Mouse (Mus musculus) lung, embryonic 14.5 days (tissue): ENCODE results near the gene Slc39a7. TPM values are rescaled to one million over a fixed set of nuclear protein-coding genes. Genes with fewer than 3 reads are reported as not detected.
A peak's percentile ranks its signal among the peaks of the same experiment; 100 is the strongest.

Experiments
- ATAC-seq: fragments of 200-750 bp; cut with Nextera tagmentation; 2 replicates; pipeline ENCODE4 v1.8.0; 2017; ENCODE audit warnings: mild to moderate bottlenecking, moderate TSS enrichment, moderate library complexity; ENCODE audit not compliant: insufficient read depth
- DNase-seq: peaks from one replicate; pipeline ENCODE4 v3.0.0-alpha.2; 2015
- H3K27ac ChIP-seq: fragments of 300-500 bp; sonication (generic); 2 replicates; pipeline ENCODE4 v1.5.1; 2014; ENCODE audit warnings: low read depth, mild to moderate bottlenecking, moderate library complexity
- H3K27me3 ChIP-seq: fragments of 300-500 bp; sonication (generic); 2 replicates; pipeline ENCODE4 v1.6.1; 2014; ENCODE audit warnings: low read length, control low read depth; ENCODE audit not compliant: insufficient read depth
- H3K36me3 ChIP-seq: fragments of 300-500 bp; sonication (generic); 2 replicates; pipeline ENCODE4 v1.6.1; 2014; ENCODE audit warnings: control low read depth; ENCODE audit not compliant: insufficient read depth
- H3K4me1 ChIP-seq: fragments of 300-500 bp; sonication (generic); 2 replicates; pipeline ENCODE4 v1.6.1; 2014; ENCODE audit warnings: antibody characterized with exemption, control low read depth; ENCODE audit not compliant: insufficient read depth
- H3K4me2 ChIP-seq: fragments of 300-500 bp; sonication (generic); 2 replicates; pipeline ENCODE4 v1.6.1; 2014; ENCODE audit warnings: mild to moderate bottlenecking
- H3K4me3 ChIP-seq: fragments of 300-500 bp; sonication (generic); 2 replicates; pipeline ENCODE4 v1.5.1; 2014; ENCODE audit warnings: low read depth, low read length
- H3K9ac ChIP-seq: fragments of 300-500 bp; sonication (generic); 2 replicates; pipeline ENCODE4 v1.6.1; 2014
- H3K9me3 ChIP-seq: fragments of 300-500 bp; sonication (generic); 2 replicates; pipeline ENCODE4 v1.6.1; 2016; ENCODE audit warnings: low read depth, low read length, control low read depth
- CTCF ChIP-seq: IDR thresholded peaks from 2 replicates; pipeline ENCODE4 v1.5.1; 2016; ENCODE audit warnings: antibody characterized with exemption, low read depth
- WGBS: fragments of 180-500 bp; shearing (Covaris S2); extraction: QIAGEN DNeasy Blood & Tissue Kit; methylation state at CpG from one replicate; pipeline ENCODE4 v1.1.7; 2014; 5-methylcytosine and 5-hydroxymethylcytosine counted together
- polyA plus RNA-seq: library from polyadenylated mRNA; unstranded; fragments of >200 nt; fragmentation: Nextera tagmentation; extraction: Ambion mirVana; gene quantifications from 2 replicates; pipeline ENCODE4 v1.2.1, GENCODE M21; 2014

Slc39a7 gene
- polyA plus RNA-seq, 1 experiment from 2014 or later = 105 TPM

- Histone ChIP-seq H3K4me2 (peak overlapping the region; percentile 98), H3K27me3 (no peaks in the 10 kb centered on the region), H3K9ac (peak overlapping the region; percentile 92), H3K4me3 (peak overlapping the region; percentile 79), H3K27ac (peak overlapping the region; percentile 96), H3K9me3 (no peaks in the 10 kb centered on the region), H3K36me3 (peaks cover 57% of the 10 kb centered on the region), H3K4me1 (peaks cover 26% of the 10 kb centered on the region; the same call in 1 of the 2 replicates)
- WGBS = under 1% methylated on average over 47 of the region's 48 CpGs
- no peak for TF ChIP-seq CTCF
- peak; percentile 12 for ATAC-seq
- peak; percentile 79 for DNase-seq
These were observed 721 bp upstream of the Slc39a7 start for GRCm38 (mm10) chr17:34032174-34032632.

GRCm38 (mm10) chr17:34030861-34031326 lies 588 bp downstream of the Slc39a7 start:
- peak overlapping the region; percentile 92 for H3K9ac ChIP-seq
- peak overlapping the region; percentile 79 for H3K4me3 ChIP-seq
- H3K27ac ChIP-seq = peak overlapping the region; percentile 96
- no peak for ATAC-seq
- H3K36me3 ChIP-seq = peaks cover 44% of the 10 kb centered on the region
- peak; percentile 22; the same call in 1 of the 2 replicates for TF ChIP-seq CTCF
- WGBS = 3% methylated on average over 20 of the region's 20 CpGs
- H3K9me3 ChIP-seq = no peaks in the 10 kb centered on the region
- H3K4me2 ChIP-seq = peak overlapping the region; percentile 98
- no peaks in the 10 kb centered on the region for H3K27me3 ChIP-seq
- peaks cover 31% of the 10 kb centered on the region; the same call in 1 of the 2 replicates for H3K4me1 ChIP-seq
- no peak for DNase-seq

- H3K4me3 ChIP-seq = peak overlapping the region; percentile 79
- WGBS = 74% methylated on average over 21 of the region's 21 CpGs
- H3K9me3 ChIP-seq = no peaks in the 10 kb centered on the region
- no peak for ATAC-seq
- H3K36me3 ChIP-seq = peaks cover 36% of the 10 kb centered on the region
- H3K4me1 ChIP-seq = peaks cover 34% of the 10 kb centered on the region; the same call in 1 of the 2 replicates
- DNase-seq = no peak
- peak overlapping the region; percentile 92 for H3K9ac ChIP-seq
- no peaks in the 10 kb centered on the region for H3K27me3 ChIP-seq
- H3K27ac ChIP-seq = no peak overlapping the region
- peak overlapping the region; percentile 98 for H3K4me2 ChIP-seq
- TF ChIP-seq CTCF = no peak
These were observed 1.4 kb downstream of the Slc39a7 start for GRCm38 (mm10) chr17:34029890-34030595.

GRCm38 (mm10) chr17:34029150-34029889 lies 2.2 kb downstream of the Slc39a7 start:
- Histone ChIP-seq H3K9ac (no peak overlapping the region), H3K27me3 (no peaks in the 10 kb centered on the region), H3K27ac (no peak overlapping the region), H3K9me3 (no peaks in the 10 kb centered on the region), H3K4me2 (peak overlapping the region; percentile 98), H3K36me3 (peaks cover 32% of the 10 kb centered on the region), H3K4me3 (peak overlapping the region; percentile 79), H3K4me1 (peaks cover 34% of the 10 kb centered on the region; the same call in 1 of the 2 replicates)
- DNase-seq (no peak), ATAC-seq (no peak)
- no peak for TF ChIP-seq CTCF
- WGBS = 86% methylated on average over 18 of the region's 18 CpGs

GRCm38 (mm10) chr17:34028501-34029149 lies 2.9 kb downstream of the Slc39a7 start:
- peak overlapping the region; percentile 50; the same call in 1 of the 2 replicates for H3K27ac ChIP-seq
- WGBS = 67% methylated on average over 17 of the region's 17 CpGs
- DNase-seq = no peak
- peaks cover 25% of the 10 kb centered on the region for H3K36me3 ChIP-seq
- no peaks in the 10 kb centered on the region for H3K27me3 ChIP-seq
- H3K9ac ChIP-seq = no peak overlapping the region
- peak overlapping the region; percentile 79; the same call in 1 of the 2 replicates for H3K4me3 ChIP-seq
- H3K9me3 ChIP-seq = no peaks in the 10 kb centered on the region
- TF ChIP-seq CTCF = no peak
- H3K4me1 ChIP-seq = peaks cover 39% of the 10 kb centered on the region; the same call in 1 of the 2 replicates
- H3K4me2 ChIP-seq = peak overlapping the region; percentile 98
- no peak for ATAC-seq

- no peak; the same call in 1 of the 2 replicates for TF ChIP-seq CTCF
- H3K27ac ChIP-seq = peak within 1 kb of the TSS; percentile 79
- H3K9ac ChIP-seq = peak within 1 kb of the TSS; percentile 65
- WGBS = 1% methylated on average over 49 of the region's 49 CpGs
- DNase-seq = peak; percentile 98
- peak within 1 kb of the TSS; percentile 79 for H3K4me3 ChIP-seq
- H3K4me1 ChIP-seq = peaks cover 35% of the 10 kb centered on the region; the same call in 1 of the 2 replicates
- H3K9me3 ChIP-seq = no peaks in the 10 kb centered on the region
- H3K36me3 ChIP-seq = peaks cover 30% of the 10 kb centered on the region
- peak within 1 kb of the TSS; percentile 98 for H3K4me2 ChIP-seq
- peak; percentile 75 for ATAC-seq
- no peaks in the 10 kb centered on the region for H3K27me3 ChIP-seq
These were observed 3.7 kb downstream of the Slc39a7 start, which contains the start of gene H2-Ke6 for GRCm38 (mm10) chr17:34027656-34028223. Gene H2-Ke6, minus strand, starts transcription at chr17:34028060.
